Mouse (Mus musculus): Measurements from ENCODE around the gene Flot1.

The Flot1 gene

DNA sequence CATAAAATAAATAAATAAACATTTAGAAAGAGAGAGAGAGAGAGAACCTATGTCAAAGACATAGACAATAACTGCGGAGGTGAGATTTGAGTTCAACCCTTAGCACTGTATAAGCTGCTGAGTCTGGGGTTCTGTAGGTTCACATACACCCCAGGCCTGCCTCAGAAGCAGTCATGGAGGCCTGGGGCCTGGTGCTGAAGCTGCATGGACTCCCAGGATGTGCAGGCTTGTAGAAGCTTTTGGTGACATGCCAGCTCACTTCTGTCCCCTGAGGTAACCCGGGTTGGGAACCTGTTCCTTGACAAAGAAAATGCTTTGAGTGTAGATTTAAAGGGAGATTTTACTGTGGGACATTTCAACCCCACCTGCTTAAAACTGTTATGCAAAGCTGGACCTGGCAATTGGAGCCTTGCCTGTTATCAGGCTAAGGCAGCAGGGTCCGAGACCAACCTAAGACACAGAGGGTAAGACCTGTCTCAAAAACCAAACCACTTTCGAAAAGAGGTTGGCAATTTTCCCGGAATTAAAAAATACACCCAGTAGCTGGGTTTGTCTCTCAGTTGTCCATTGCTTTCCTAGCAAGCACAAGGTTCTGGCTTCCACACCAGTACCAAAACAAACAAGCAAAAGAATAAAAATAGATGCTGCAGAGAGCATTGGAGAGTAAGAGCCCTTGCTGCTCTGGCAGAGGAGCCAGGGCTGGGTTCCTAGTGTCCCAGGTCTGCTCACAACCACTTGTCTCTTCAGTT, 12.0 kb upstream of the Flot1 start:
- DNase-seq (ENCODE audit: low spot score), result no peak

- no peak for DNase-seq (ENCODE audit: low spot score)
Measured at GRCm38 (mm10) chr17:35812307-35812706, 10.7 kb upstream of the Flot1 start.

GRCm38 (mm10) chr17:35812736-35813135, 10.3 kb upstream of the Flot1 start:
- DNase-seq (ENCODE audit: low spot score), result no peak

GRCm38 (mm10) chr17:35813245-35813647, 9.8 kb upstream of the Flot1 start:
- peak; percentile 85 for DNase-seq (ENCODE audit: low spot score)

DNA sequence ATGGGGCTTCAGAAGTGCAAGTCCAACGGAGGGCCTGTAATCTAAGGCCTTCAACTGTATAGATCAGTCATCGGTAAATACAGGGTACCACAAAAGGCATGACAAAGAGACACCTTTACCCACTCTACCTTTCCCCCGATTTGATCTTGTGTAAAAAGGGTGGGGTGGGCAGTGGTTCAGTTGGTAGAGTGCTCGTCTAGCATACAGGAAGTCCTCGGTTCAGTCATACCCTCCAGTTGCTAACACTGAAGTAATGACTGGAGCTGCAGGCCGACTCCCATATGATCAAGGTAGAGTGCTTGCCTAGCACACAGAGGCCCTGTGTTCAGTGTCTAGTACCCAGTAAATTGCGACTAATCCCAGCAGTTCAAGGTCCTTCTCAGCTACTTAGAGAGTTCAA, 9.4 kb upstream of the Flot1 start:
- no peak for DNase-seq (ENCODE audit: low spot score)

DNA sequence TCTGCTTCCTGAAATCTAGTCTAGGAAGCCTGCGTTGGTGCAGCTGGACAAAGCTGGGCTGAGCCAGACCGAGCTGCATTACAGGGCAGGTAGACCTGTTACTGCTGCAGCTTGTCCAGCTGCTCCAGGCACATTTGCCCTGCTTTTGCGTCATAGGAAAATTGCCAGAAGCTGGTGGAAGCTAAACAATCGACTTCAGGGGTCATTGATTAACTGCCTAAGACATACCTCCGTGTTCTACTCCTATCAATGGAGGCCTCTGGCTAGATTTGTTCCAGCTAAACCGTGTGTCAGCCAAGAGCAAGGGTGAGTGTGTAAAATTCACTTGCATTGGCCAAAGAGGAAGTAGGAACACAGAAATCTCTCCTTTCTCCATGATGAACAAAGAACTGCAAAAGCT, 8.4 kb upstream of the Flot1 start:
- no peak for DNase-seq (ENCODE audit: low spot score)

- DNase-seq (ENCODE audit: low spot score), result no peak
Measured at GRCm38 (mm10) chr17:35815836-35816235, 7.2 kb upstream of the Flot1 start.

GRCm38 (mm10) chr17:35816686-35817085, 6.3 kb upstream of the Flot1 start:
- no peak for DNase-seq (ENCODE audit: low spot score)

GRCm38 (mm10) chr17:35817226-35817625, 5.8 kb upstream of the Flot1 start:
- no peak for DNase-seq (ENCODE audit: low spot score)

DNA sequence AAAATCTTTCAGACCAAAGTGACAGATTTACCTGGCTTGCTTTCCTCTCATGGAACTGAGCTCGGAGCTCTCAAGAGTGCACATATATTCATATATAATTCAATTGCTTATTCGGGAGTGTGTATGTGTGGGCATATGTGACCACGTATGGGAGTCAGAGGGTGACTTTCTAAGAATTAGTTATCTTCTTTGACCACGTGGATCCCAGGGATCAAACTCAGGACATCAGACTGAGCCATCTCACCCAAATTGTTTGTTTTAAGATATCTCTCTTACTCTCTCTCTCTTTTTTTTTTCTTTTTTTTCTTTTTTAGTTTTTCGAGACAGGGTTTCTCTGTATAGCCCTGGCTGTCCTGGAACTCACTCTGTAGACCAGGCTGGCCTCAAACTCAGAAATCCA, 2.9 kb upstream of the Flot1 start:
- no peak for DNase-seq (ENCODE audit: low spot score)

GRCm38 (mm10) chr17:35821439-35822430, 1.3 kb upstream of the Flot1 start, which contains the start of gene Ier3:
TSS of gene Ier3 (plus strand) at chr17:35821684.
- DNase-seq (ENCODE audit: low spot score), result peak; percentile 67

DNA sequence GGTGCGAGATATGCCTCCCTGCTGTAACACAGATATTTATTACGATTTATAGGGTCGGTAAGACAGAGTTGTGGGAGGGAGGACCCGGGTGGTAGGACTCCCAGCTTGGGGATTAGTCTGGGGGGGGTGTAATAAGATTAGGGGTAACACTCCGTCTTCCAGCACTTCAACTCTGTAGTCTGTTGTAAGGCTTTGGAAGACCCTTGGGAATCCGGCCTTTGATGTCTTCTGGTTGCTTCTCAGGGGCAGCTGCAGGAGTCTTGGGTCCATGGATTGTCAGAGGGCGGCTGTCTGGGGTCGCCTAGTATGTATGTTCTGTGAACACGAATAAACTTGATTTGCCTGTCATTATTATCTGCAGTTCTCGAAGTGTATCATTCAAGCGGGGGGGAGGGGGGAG, 466 bp upstream of the Flot1 start:
- no peak for DNase-seq (ENCODE audit: low spot score)

- DNase-seq (ENCODE audit: low spot score), result no peak
Measured at GRCm38 (mm10) chr17:35824402-35824801, 1.4 kb downstream of the Flot1 start.

GRCm38 (mm10) chr17:35825109-35825850, 2.2 kb downstream of the Flot1 start:
- DNase-seq (ENCODE audit: low spot score), result no peak

DNA sequence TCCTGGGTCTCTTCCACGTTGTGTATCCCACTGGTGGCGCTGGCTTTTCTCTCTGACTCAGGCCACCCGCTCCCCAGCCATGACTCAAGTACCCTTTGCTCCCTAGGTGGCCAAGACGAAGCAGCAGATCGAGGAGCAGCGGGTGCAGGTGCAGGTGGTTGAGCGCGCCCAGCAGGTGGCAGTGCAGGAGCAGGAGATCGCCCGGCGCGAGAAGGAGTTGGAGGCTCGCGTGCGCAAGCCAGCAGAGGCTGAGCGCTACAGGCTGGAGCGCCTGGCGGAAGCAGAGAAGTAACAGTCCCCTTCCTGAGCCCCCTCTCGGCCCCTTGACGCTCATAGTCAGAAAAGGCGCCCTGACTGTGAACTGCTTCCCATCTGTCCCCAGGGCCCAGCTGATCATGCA, 6.7 kb downstream of the Flot1 start:
- peak; percentile 61 for DNase-seq (ENCODE audit: low spot score)

DNA sequence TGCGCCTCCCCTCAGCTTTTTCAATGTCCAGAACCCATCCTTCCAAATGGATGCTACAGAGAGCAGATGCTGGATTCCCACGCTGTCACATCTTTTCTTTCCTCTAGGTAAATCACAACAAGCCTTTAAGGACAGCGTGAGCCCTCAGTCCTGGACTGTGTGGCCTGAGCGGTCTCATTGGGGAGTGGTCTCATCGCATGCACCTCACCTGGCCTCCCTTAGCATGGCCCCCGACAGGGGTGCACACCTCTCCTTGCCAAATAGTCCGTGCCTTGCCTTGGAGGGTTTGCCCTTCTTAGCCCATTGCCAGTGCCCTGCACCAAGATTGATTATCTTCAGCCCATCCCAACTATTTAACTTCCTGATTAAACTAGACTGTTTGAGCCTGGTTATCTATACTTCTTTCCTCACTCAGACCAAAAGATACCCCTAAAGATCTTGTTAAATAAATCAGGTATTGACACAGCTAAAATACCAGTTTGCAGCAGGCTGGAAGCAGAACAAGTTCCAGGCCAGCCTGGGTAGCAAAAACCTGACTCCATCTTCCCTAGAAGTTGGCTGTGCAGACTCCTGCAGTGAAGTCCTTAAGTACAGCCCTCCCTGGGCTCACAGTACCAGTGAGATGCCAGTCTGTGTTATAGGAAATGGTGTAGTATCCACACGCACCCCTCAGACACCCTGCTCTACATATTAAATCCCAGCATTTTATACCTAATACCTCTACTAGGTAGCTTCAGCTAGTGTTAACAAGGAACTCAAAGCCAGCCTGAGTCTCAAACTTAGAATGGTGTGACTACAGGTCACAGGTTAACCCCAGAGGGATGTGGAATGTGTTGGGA, 9.6 kb downstream of the Flot1 start:
- no peak for DNase-seq (ENCODE audit: low spot score)

- no peak for DNase-seq (ENCODE audit: low spot score)
Measured at GRCm38 (mm10) chr17:35833239-35833751, 10.3 kb downstream of the Flot1 start.

DNA sequence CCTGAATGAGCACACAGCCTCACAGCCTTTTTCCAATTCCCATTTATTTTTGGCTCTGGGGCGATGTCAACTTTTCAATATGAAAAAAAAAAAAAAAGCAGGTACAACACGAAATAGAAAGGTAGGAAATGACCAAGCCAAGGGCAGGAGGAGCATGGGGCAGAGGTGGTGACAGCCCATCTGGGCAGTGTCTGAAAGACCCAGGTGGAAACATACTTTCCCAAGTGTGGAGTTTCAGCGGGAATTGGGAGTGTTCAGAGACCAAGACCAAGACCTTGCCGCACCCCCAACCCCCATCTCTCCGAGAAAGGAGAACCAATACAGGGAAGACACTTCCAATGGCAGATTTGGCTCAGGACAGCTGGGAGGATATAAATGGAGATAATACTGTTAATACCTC, 10.9 kb downstream of the Flot1 start:
- no peak for DNase-seq (ENCODE audit: low spot score)

DNA sequence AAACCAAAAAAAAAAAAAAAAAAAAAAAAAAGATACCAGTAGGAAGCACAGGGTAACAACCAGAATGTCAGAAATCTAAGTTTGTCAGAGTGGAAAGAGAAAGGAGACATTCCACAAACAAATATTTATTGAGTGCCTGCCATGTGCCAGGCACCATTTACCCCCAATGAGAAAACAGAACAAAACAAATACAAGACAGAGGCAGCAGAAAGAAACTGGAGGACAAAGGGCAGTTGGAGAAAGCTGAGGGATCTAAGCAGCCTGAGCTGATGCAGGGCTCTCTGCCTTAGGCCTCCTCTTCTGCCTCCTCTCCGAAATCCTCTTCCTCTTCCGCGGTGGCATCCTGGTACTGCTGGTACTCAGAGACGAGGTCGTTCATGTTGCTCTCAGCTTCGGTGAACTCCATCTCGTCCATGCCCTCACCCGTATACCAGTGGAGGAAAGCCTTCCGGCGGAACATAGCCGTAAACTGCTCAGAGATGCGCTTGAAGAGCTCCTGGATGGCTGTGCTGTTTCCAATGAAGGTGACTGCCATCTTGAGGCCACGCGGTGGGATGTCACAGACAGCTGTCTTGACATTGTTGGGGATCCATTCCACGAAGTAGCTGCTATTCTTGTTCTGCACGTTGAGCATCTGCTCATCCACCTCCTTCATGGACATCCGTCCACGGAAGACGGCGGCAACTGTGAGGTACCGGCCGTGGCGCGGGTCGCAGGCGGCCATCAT, 11.8 kb downstream of the Flot1 start:
- no peak for DNase-seq (ENCODE audit: low spot score)

DNA sequence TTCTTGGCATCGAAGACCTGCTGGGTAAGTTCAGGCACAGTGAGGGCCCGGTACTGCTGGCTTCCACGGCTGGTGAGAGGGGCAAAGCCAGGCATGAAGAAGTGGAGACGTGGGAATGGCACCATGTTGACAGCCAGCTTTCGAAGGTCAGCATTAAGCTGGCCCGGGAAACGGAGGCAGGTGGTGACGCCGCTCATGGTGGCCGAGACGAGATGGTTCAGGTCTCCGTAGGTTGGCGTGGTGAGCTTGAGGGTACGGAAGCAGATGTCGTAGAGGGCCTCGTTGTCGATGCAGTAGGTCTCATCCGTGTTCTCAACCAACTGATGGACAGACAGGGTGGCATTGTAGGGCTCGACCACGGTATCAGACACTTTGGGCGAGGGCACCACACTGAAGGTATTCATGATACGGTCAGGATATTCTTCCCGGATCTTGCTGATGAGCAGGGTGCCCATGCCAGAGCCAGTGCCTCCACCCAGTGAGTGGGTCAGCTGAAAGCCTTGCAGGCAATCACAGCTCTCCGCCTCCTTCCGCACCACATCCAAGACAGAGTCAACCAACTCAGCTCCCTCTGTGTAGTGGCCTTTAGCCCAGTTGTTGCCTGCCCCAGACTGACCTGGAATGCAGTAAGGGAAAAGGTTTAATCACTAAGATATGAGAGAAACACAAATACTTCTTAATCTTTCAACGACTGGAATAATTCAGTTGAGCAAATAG, 12.6 kb downstream of the Flot1 start:
- no peak for DNase-seq (ENCODE audit: low spot score)
